Mouse (Mus musculus) yolk sac, embryonic 10.5 days (tissue): ENCODE data around the gene Thegl.
"Not testable (repeated sequence)": the region's sequence is repeated elsewhere in the genome, so short reads cannot be mapped to it uniquely, and the experiment has no call there.

Source experiments
- DNase-seq: peaks from one replicate; pipeline ENCODE4 v3.0.0-alpha.2; 2017; ENCODE audit warnings: low spot score

The Thegl gene

GRCm38 (mm10) chr5:77094510-77095491, 79.0 kb downstream of the Thegl start:
- DNase-seq = peak; percentile 29

GRCm38 (mm10) chr5:77096194-77096593, 80.4 kb downstream of the Thegl start:
- not testable (repeated sequence) for DNase-seq

GRCm38 (mm10) chr5:77097686-77098085, 81.9 kb downstream of the Thegl start:
- peak; percentile 67 for DNase-seq

GRCm38 (mm10) chr5:77098874-77099273, 83.1 kb downstream of the Thegl start:
- no peak for DNase-seq

GRCm38 (mm10) chr5:77099317-77099996, 83.6 kb downstream of the Thegl start:
- peak; percentile 61 for DNase-seq

- no peak for DNase-seq
These were observed 84.2 kb downstream of the Thegl start for GRCm38 (mm10) chr5:77099997-77100380.

GRCm38 (mm10) chr5:77100691-77101090, 84.9 kb downstream of the Thegl start:
- DNase-seq = no peak

- DNase-seq = no peak
These were observed 86.9 kb downstream of the Thegl start for GRCm38 (mm10) chr5:77102522-77103365.

GRCm38 (mm10) chr5:77107146-77107822, 91.5 kb downstream of the Thegl start:
- DNase-seq = no peak

- no peak for DNase-seq
These were observed 93.0 kb downstream of the Thegl start for GRCm38 (mm10) chr5:77108806-77109205.

GRCm38 (mm10) chr5:77109814-77110213, 94.0 kb downstream of the Thegl start:
- no peak for DNase-seq
